Mouse (Mus musculus): ENCODE measurements around the gene Ubr4.
A peak's percentile ranks its signal among the peaks of the same experiment; 100 is the strongest.
"Not testable (repeated sequence)": the region's sequence is repeated elsewhere in the genome, so short reads cannot be mapped to it uniquely, and the experiment has no call there.

Ubr4 gene

GRCm38 (mm10) chr4:139484496-139484895, 132.1 kb downstream of the Ubr4 start:
- DNase-seq (ENCODE audit: low spot score in 2 of 2) = no peak

GRCm38 (mm10) chr4:139487085-139487484, 134.7 kb downstream of the Ubr4 start:
- no peak for DNase-seq (ENCODE audit: low spot score in 2 of 2)

GRCm38 (mm10) chr4:139488325-139488724, 135.9 kb downstream of the Ubr4 start:
- no peak for DNase-seq (ENCODE audit: low spot score in 2 of 2)

- peak in 1 of 2 experiments; percentile 31 for DNase-seq (ENCODE audit: low spot score in 2 of 2)
These were observed 137.5 kb downstream of the Ubr4 start for GRCm38 (mm10) chr4:139489946-139490345.

- DNase-seq (ENCODE audit: low spot score in 2 of 2) = peak; percentile 32 to 40
These were observed 138.1 kb downstream of the Ubr4 start for GRCm38 (mm10) chr4:139490413-139491055.

GRCm38 (mm10) chr4:139491541-139492170, 139.2 kb downstream of the Ubr4 start:
- no peak for DNase-seq (ENCODE audit: low spot score in 2 of 2)

- DNase-seq (ENCODE audit: low spot score in 2 of 2) = no peak
These were observed 139.9 kb downstream of the Ubr4 start for GRCm38 (mm10) chr4:139492258-139492833.

GRCm38 (mm10) chr4:139493227-139494025, 141.0 kb downstream of the Ubr4 start:
- no peak for DNase-seq (ENCODE audit: low spot score in 2 of 2)

- DNase-seq (ENCODE audit: low spot score in 2 of 2) = no peak
These were observed 148.4 kb downstream of the Ubr4 start for GRCm38 (mm10) chr4:139500814-139501213.

GRCm38 (mm10) chr4:139501702-139502101, 149.3 kb downstream of the Ubr4 start:
- DNase-seq (ENCODE audit: low spot score in 2 of 2) = no peak

- no peak for DNase-seq (ENCODE audit: low spot score in 2 of 2)
These were observed 151.5 kb downstream of the Ubr4 start for GRCm38 (mm10) chr4:139503919-139504318.

GRCm38 (mm10) chr4:139505716-139506115, 153.3 kb downstream of the Ubr4 start:
- DNase-seq (ENCODE audit: low spot score in 2 of 2) = no peak

GRCm38 (mm10) chr4:139506727-139507126, 154.3 kb downstream of the Ubr4 start:
- DNase-seq (ENCODE audit: low spot score in 2 of 2) = no peak

GRCm38 (mm10) chr4:139509069-139509468, 156.7 kb downstream of the Ubr4 start:
- DNase-seq (ENCODE audit: low spot score in 2 of 2) = no peak

GRCm38 (mm10) chr4:139511557-139511956, 159.1 kb downstream of the Ubr4 start:
- no peak for DNase-seq (ENCODE audit: low spot score in 2 of 2)

- no peak for DNase-seq (ENCODE audit: low spot score in 2 of 2)
These were observed 160.6 kb downstream of the Ubr4 start for GRCm38 (mm10) chr4:139512985-139513384.

- DNase-seq (ENCODE audit: low spot score in 2 of 2) = no peak
These were observed 166.8 kb downstream of the Ubr4 start for GRCm38 (mm10) chr4:139519221-139519620.

- DNase-seq (ENCODE audit: low spot score in 2 of 2) = no peak
These were observed 169.5 kb downstream of the Ubr4 start for GRCm38 (mm10) chr4:139521926-139522325.

- DNase-seq (ENCODE audit: low spot score in 2 of 2) = peak in 1 of 2 experiments; percentile 14
These were observed 174.1 kb downstream of the Ubr4 start for GRCm38 (mm10) chr4:139526475-139526874.

GRCm38 (mm10) chr4:139530248-139530647, 177.8 kb downstream of the Ubr4 start, which contains the start of gene Iffo2:
Gene Iffo2 (plus strand): TSS chr4:139530548.
- DNase-seq (ENCODE audit: low spot score in 2 of 2) = not testable (repeated sequence)

- DNase-seq (ENCODE audit: low spot score in 2 of 2) = no peak
These were observed 179.7 kb downstream of the Ubr4 start for GRCm38 (mm10) chr4:139532081-139532480.

GRCm38 (mm10) chr4:139535127-139535695, 182.8 kb downstream of the Ubr4 start:
- DNase-seq (ENCODE audit: low spot score in 2 of 2) = no peak
